ENCODE assay signal across 15 mouse cellular contexts in genomic region chr8:87517132-87517531, GRCm38 (mm10).
DNase-seq lines count a peak whose midpoint lies in the region.
"Had no signal": no experiment of that assay in that cellular context is flagged by ENCODE, and none has a peak within 500 bp of the region (broad histone marks: within the 10 kb centered on the region; RNA-seq: fewer than 3 reads in every experiment).

No protein-coding gene starts in this region.

- DNase-seq in cerebellum, adult 11-12 months, result peak; percentile 41
- DNase-seq in cerebellum, adult 11 months, result no peak
- peak; percentile 27 for DNase-seq in cerebellum, adult 9-11 months
- DNase-seq in cerebellum, postnatal 4 days (ENCODE audit: low spot score in 2 of 2), result no peak
- DNase-seq in brain, adult 2 months (ENCODE audit: low read depth, low spot score), result peak; percentile 31
- DNase-seq in lung, postnatal 14 days, result no peak
- DNase-seq: adrenal gland, adult 2 months; adrenal gland, adult 8-10 months; adrenal gland, postnatal 10 days; adrenal gland, postnatal 14 days; adrenal gland, postnatal 25 days; adrenal gland, postnatal 36 days; B cell, adult 2 months; cerebellum, adult 8-10 months; cerebellum, adult 9-10 months had no signal

Comparison
In these comparisons a context has a peak if more than half of its experiments do, and no peak if none do; other contexts are left out.
1. DNase-seq: peak in cerebellum, adult 11-12 months (single experiment), cerebellum, adult 9-11 months (single experiment) and brain, adult 2 months (single experiment); none in cerebellum, adult 11 months (single experiment), cerebellum, postnatal 4 days (0 of 2) and lung, postnatal 14 days (single experiment).